Mouse (Mus musculus) embryo, embryonic 11.5 days (tissue): ENCODE measurements at regions not wholly inside any gene's neighbourhood (a gene's known extent, or its start where the extent isn't known, plus 50 kb on each side); places are given as distances from the start of the nearest gene placed in this dataset.

ENCODE experiments used
- DNase-seq: peaks from one replicate; pipeline ENCODE4 v3.0.0-alpha.2; 2012; ENCODE audit warnings: low read depth, low spot score

GRCm38 (mm10) chr3:115655020-115655419 lies 59.9 kb downstream of the S1pr1 start:
- DNase-seq = no peak

GRCm38 (mm10) chr3:115652236-115652635 lies 62.6 kb downstream of the S1pr1 start:
- no peak for DNase-seq

- no peak for DNase-seq
Observed at GRCm38 (mm10) chr3:115649338-115650117, 65.3 kb downstream of the S1pr1 start.

GRCm38 (mm10) chr3:115646993-115647392 lies 67.9 kb downstream of the S1pr1 start:
- DNase-seq = no peak

- DNase-seq = no peak
Observed at GRCm38 (mm10) chr3:115644307-115644706, 70.6 kb downstream of the S1pr1 start.

GRCm38 (mm10) chr3:115642846-115643260 lies 72.0 kb downstream of the S1pr1 start:
- peak; percentile 58 for DNase-seq

GRCm38 (mm10) chr3:115642001-115642845 lies 72.6 kb downstream of the S1pr1 start:
- peak; percentile 26 for DNase-seq

GRCm38 (mm10) chr3:115641411-115641810 lies 73.5 kb downstream of the S1pr1 start:
- no peak for DNase-seq

GRCm38 (mm10) chr3:115635487-115635886 lies 79.4 kb downstream of the S1pr1 start:
- no peak for DNase-seq

- DNase-seq = no peak
Observed at GRCm38 (mm10) chr3:115635081-115635480, 79.8 kb downstream of the S1pr1 start.

- DNase-seq = no peak
Observed at GRCm38 (mm10) chr3:115632417-115632743, 82.5 kb downstream of the S1pr1 start.

- DNase-seq = no peak
Observed at GRCm38 (mm10) chr3:115631573-115632416, 83.1 kb downstream of the S1pr1 start.

- DNase-seq = no peak
Observed at GRCm38 (mm10) chr3:115622920-115623319, 92.0 kb downstream of the S1pr1 start.

GRCm38 (mm10) chr3:115622300-115622699 lies 92.6 kb downstream of the S1pr1 start:
- DNase-seq = no peak

- DNase-seq = no peak
Observed at GRCm38 (mm10) chr3:115619970-115620369, 94.9 kb downstream of the S1pr1 start.

GRCm38 (mm10) chr3:115615994-115616598 lies 98.8 kb downstream of the S1pr1 start:
- DNase-seq = no peak

- no peak for DNase-seq
Observed at GRCm38 (mm10) chr3:115612859-115613258, 102.0 kb downstream of the S1pr1 start.

GRCm38 (mm10) chr3:115608087-115608486 lies 106.8 kb downstream of the S1pr1 start:
- DNase-seq = no peak

GRCm38 (mm10) chr3:115604734-115605279 lies 110.1 kb downstream of the S1pr1 start:
- DNase-seq = no peak

GRCm38 (mm10) chr3:115604267-115604666 lies 110.6 kb downstream of the S1pr1 start:
- no peak for DNase-seq

- no peak for DNase-seq
Observed at GRCm38 (mm10) chr3:115603803-115604202, 111.1 kb downstream of the S1pr1 start.
